Mouse (Mus musculus): ENCODE measurements around the gene Psme2b.
"Not testable (repeated sequence)": the region's sequence is repeated elsewhere in the genome, so short reads cannot be mapped to it uniquely, and the experiment has no call there.

Gene Psme2b

DNA sequence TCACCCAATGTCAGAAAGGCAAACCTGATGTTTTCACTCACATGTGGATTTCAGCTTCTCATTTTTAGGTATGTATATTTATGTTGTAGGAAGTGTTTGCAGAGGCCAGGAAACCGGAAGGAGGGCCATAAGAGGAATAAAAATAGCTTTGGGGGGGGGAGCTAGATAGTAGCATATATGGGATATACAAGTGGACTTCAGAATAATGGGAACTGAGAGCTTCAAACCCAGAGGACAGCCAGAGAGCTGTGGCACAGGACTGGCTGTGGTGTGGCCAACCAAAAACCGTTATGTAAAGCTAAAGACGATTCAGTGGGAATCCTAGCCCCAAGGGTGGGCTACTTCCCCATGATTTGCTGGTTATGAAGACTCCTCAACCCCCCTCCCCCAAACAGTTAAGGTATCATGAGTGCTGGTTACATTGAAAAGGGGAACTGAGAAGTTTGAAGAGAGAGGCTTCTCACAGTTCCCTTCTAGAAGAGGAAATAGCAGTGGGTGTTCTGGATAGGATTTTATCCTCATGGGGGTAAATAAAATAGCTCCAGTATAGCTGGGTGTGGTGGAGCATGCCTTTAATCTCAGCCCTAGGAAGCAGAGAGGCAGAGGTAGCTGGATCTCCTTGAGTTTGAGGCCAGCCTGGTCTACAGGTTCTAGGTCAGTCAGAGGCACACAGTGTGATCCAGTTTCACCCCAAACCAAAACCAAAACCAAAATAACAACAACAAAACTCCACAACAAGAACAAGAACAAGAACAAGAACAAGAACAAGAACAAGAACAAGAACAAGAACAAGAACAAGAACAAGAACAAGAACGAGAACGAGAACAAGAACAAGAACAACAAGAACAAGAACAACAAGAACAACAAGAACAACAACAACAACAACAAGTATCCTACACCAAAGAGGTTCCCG lies 45.1 kb downstream of the Psme2b start:
- DNase-seq (ENCODE audit: low spot score) = not testable (repeated sequence)

DNA sequence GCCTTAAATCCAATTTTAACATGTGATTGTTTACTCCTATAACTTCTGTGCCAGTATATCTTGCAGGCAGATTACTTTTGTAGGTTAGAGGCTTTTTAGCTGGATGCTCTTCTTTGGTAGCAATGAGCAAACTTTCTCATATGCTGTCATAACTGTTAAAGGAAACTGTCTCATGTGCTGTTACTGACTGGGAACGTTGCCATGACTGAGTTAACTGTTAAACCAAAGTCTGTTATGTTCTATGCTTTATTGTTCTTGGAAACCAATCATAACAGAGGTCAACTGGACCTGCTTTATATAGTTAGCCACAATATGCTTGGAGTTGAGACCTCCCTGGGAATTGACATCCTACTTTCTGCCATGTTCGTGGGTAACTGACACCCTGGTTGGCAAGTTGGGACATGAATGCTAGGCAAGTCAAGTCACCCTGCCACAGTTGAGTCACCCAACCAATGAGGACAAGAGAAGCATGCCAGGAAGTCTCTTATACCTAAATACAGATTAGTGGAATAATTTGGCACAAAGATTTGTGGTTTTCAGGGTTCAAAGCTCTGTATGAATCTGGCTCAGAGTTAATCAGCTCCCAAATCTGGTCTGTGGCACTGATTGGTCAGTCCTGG lies 47.1 kb downstream of the Psme2b start:
- DNase-seq (ENCODE audit: low spot score) = no peak
